Mouse (Mus musculus) MEL (cell line): ENCODE data around the gene Brd1.

Experiments used
- BHLHE40 ChIP-seq: IDR thresholded peaks from 2 replicates; pipeline ENCODE4 v1.6.1; 2012; ENCODE audit warnings: low read depth, mild to moderate bottlenecking, inconsistent platforms, low read length, improper control_type of control experiment, borderline replicate concordance
- CTCF ChIP-seq, 3 experiments: IDR thresholded peaks in 2 of 3; conservative IDR thresholded peaks in 1 of 3; 2 replicates each; pipeline ENCODE4 v1.5.1; 2011 to 2012; ENCODE audit warnings: low read length in 3 of 3, low read depth in 2 of 3, mild to moderate bottlenecking in 2 of 3, improper control_type of control experiment in 1 of 3, inconsistent platforms in 1 of 3, mixed read lengths in 1 of 3, moderate library complexity in 1 of 3; ENCODE audit not compliant: control insufficient read depth in 1 of 3, insufficient read depth in 1 of 3, poor library complexity in 1 of 3, severe bottlenecking in 1 of 3
- EP300 ChIP-seq, 2 experiments: IDR thresholded peaks; 2 replicates each; pipeline ENCODE4 v1.6.1; 2011; ENCODE audit warnings: improper control_type of control experiment in 2 of 2, low read length in 2 of 2, low read depth in 1 of 2, mild to moderate bottlenecking in 1 of 2
- HCFC1 ChIP-seq: IDR thresholded peaks from 2 replicates; pipeline ENCODE4 v1.6.1; 2012; ENCODE audit warnings: low read depth, mild to moderate bottlenecking, inconsistent platforms, low read length, improper control_type of control experiment, moderate library complexity
- NELFE ChIP-seq: IDR thresholded peaks from 2 replicates; pipeline ENCODE4 v1.6.1; 2011; ENCODE audit warnings: low read depth, low read length, improper control_type of control experiment
- NRF1 ChIP-seq: IDR thresholded peaks from 2 replicates; pipeline ENCODE4 v1.6.1; 2014; ENCODE audit warnings: low read depth, mild to moderate bottlenecking, inconsistent platforms, low read length, improper control_type of control experiment, moderate library complexity; ENCODE audit not compliant: poor library complexity, insufficient read depth, severe bottlenecking
- POLR2A ChIP-seq, 2 experiments: IDR thresholded peaks; 2 replicates each; pipeline ENCODE4 v1.6.1; 2011 to 2012; ENCODE audit warnings: low read length in 2 of 2, mild to moderate bottlenecking in 2 of 2, control low read depth in 1 of 2, improper control_type of control experiment in 1 of 2, low read depth in 1 of 2, moderate library complexity in 1 of 2; ENCODE audit not compliant: control insufficient read depth in 1 of 2, insufficient read depth in 1 of 2, poor library complexity in 1 of 2
- POLR2AphosphoS5 ChIP-seq: IDR thresholded peaks from 2 replicates; pipeline ENCODE4 v1.6.1; 2012; ENCODE audit warnings: low read depth, borderline replicate concordance, mild to moderate bottlenecking, inconsistent platforms, low read length, moderate library complexity, mixed read lengths
- SIN3A ChIP-seq: IDR thresholded peaks from 2 replicates; pipeline ENCODE4 v1.6.1; 2012; ENCODE audit warnings: low read length, improper control_type of control experiment, inconsistent platforms
- UBTF ChIP-seq: IDR thresholded peaks from 2 replicates; pipeline ENCODE4 v1.6.1; 2012; ENCODE audit warnings: low read depth, mild to moderate bottlenecking, inconsistent platforms, low read length, improper control_type of control experiment, moderate library complexity, borderline replicate concordance; ENCODE audit not compliant: insufficient read depth
- USF1 ChIP-seq: IDR thresholded peaks from 2 replicates; pipeline ENCODE4 v1.6.1; 2014; ENCODE audit warnings: low read depth, mild to moderate bottlenecking, inconsistent platforms, low read length, improper control_type of control experiment, moderate library complexity
- ZC3H11A ChIP-seq: IDR thresholded peaks from 2 replicates; pipeline ENCODE4 v1.6.1; 2012; ENCODE audit warnings: low read depth, mild to moderate bottlenecking, inconsistent platforms, low read length, improper control_type of control experiment
- ZMIZ1 ChIP-seq: IDR thresholded peaks from 2 replicates; pipeline ENCODE4 v1.6.1; 2012; ENCODE audit warnings: low read depth, mild to moderate bottlenecking, inconsistent platforms, low read length, improper control_type of control experiment, moderate library complexity
- ZNF384 ChIP-seq: IDR thresholded peaks from 2 replicates; pipeline ENCODE4 v1.6.1; 2012; ENCODE audit warnings: low read depth, mild to moderate bottlenecking, inconsistent platforms, low read length, improper control_type of control experiment

- TF ChIP-seq POLR2A (IDR thresholded peaks at IDR 0.05; ENCODE audit: control insufficient read depth in 1 of 2, insufficient read depth in 1 of 2, low read depth in 1 of 2, low read length in 2 of 2, poor library complexity in 1 of 2), result no peak
- TF ChIP-seq HCFC1, result no peak
- TF ChIP-seq CTCF (IDR thresholded peaks at IDR 0.05 in 2 of 3, conservative IDR thresholded peaks at IDR 0.05 in 1 of 3; ENCODE audit: control insufficient read depth in 1 of 3, insufficient read depth in 1 of 3, low read depth in 2 of 3, low read length in 3 of 3, poor library complexity in 1 of 3, severe bottlenecking in 1 of 3), result no peak
- TF ChIP-seq POLR2AphosphoS5, result no peak
- no peak for TF ChIP-seq EP300 (IDR thresholded peaks at IDR 0.05; ENCODE audit: low read depth in 1 of 2, low read length in 2 of 2)
- TF ChIP-seq UBTF, result no peak
- TF ChIP-seq ZNF384, result no peak
- no peak for TF ChIP-seq NELFE
- TF ChIP-seq USF1, result no peak
- no peak for TF ChIP-seq SIN3A
- no peak for TF ChIP-seq BHLHE40
- TF ChIP-seq ZC3H11A, result no peak
- TF ChIP-seq NRF1, result no peak
- TF ChIP-seq ZMIZ1, result no peak
These were observed 20.9 kb upstream of the Brd1 start for GRCm38 (mm10) chr15:88754896-88755295.
